Mouse (Mus musculus) megakaryocyte-erythroid progenitor cell, adult 5-6 weeks (primary cell): ENCODE measurements at regions not wholly inside any gene's neighbourhood (a gene's known extent, or its start where the extent isn't known, plus 50 kb on each side); places are given as distances from the start of the nearest gene placed in this dataset.
A peak's percentile ranks its signal among the peaks of the same experiment; 100 is the strongest.

ENCODE experiments used
- ATAC-seq: replicated peaks from 2 replicates; pipeline ENCODE4 v1.8.0; 2016; ENCODE audit warnings: mild to moderate bottlenecking, inconsistent platforms; ENCODE audit not compliant: severe bottlenecking, poor library complexity, low FRiP score, low TSS enrichment

DNA sequence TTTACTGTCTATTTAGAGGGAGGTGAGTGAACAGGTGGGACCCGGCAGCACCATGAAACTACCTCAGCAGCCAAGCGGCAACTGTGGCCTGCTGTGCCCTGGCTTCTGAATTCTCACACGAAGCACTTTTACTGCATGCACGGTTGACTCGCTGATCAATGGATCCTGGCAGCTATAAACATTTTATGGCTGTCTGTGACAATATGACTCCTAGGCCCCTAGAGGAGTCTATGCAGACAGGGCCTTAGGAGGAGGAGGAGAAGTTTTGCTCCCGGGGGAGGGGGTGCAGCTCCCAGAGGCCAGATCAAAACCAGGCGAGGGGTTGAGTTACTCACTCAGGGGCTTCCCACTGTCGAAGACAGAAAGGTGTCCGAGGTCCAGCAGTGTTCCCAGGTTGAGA is 69.4 kb upstream of the Tut7 start:
- no peak for ATAC-seq

DNA sequence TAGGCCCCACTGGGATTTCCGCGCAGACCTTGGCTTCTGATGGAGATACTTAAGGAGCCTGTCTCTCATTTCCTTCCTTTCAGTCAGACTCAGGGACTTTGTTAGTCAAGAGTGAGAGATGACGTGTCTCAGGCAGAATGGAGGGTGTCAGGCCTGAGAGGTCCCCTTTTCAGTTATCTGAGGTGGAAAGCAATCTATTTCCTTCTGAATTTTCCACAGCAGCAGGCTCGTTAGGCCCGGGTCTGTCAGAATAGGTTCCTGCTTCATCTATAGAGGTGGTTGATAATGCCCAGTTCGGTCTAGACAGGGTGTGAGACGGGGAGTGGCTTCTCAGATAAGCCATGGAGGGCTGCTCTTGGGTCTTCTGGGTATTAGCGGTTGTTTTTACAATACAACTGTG is 68.8 kb upstream of the Tut7 start:
- peak; percentile 64 for ATAC-seq

DNA sequence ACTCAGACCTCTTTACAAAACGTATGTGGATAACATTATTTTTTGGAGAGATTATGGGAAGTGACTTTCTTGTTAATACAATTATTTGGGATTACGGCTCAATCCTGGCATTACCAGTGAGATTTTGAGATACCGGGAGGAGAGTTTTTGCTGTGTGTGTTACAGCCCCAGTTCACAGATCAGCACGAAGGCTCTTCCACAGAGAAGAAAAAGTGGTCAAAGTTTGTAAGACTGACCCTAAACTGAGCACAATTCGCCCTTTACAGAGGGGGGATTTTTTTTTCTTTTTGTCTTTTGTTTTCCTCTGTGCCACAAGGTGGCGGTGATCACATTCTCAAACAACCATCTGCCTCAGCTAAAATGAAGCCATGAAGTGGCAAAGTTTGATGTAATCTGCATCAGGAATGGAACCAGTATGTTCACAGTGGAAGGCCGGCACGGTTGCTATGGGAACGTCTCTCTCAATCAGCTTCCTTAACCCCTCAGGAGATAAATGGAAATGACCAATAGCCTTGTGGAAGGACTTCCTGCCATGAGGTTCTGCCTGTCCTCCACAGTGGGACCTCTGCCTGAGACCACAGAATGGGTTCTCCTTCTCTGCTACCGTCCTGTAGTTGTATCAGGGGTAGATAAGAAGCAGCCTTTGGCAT is 66.6 kb upstream of the Tut7 start:
- ATAC-seq = peak; percentile 49

DNA sequence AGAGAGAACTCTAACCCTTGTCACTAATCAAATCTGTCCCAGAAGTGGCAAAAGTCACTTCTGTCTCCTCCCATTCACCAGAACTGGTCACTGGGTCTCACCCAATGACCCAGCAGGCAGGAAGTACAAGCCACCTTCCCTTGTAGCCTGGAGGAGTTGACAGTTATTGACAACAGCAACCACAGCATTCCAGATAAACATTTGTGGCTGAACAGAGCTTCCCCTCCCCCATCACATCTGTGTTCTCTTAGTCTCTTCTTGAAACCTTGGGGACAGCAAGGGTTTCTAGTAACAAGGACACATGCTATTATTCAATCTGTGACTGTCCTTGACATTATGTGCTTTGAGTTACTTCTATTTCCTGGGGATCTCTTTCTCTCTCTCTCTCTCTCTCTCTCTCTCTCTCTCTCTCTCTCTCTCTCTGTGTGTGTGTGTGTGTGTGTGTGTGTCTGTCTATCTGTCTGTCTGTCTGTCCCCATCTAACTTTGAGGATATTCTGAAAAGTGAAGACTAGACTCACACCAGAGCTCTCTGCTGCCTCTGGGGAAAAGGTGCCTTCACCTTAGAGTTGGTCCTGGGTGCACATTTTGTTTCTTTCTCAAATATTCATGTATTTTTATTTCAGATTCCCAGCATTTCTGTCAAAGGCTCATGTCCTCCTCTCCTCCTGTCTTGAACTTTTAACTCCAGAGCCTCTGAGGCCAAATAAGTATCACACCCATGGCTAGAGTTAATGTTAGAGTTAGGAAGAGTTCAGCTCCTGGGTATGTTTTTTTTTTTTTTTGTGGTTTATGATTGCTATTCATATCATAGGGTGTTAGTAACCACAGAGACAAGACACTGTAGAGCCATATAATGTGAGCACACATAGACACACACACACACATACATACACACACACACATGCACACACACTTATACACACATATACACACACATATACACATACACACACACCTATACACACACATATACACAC is 65.4 kb upstream of the Tut7 start:
- ATAC-seq = no peak

DNA sequence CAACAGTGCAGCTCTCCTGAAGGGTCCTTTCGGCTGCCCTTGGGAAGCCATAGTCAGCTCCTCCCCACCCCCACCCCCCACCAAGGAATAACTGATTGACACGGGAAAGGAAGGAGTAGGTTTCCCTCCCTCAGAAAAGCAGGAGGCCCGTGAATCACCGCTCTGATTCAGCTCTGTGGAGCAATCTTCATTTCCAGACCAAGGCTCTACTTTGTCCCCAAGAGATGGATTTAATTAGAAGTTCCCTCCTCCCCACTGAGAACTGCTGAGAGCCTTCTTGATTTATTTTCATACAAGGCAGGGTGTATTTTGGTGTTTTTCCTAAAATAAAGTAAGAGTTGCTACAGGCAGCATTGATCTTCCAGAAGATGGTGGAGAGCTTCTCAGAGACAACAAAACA is 64.4 kb upstream of the Tut7 start:
- ATAC-seq = no peak

DNA sequence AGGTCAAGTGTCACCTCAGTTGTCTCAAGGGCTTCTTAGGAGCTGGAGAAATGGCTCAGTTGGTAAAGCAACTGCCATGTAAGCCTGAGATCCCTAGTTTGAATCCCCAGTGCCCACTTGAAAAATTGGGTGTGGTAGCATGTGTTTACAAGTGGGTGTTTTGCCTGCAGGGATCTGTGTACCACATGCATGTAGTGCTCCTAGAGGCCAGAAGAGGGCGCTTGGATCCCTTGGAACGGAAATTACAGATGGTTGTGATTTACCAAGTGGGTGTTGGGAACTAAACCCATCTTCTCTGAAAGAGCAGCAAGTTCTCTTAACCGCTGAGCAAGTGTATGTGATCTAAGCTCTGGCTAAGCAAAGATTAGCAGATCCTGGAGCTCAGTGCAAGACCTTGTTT is 63.6 kb upstream of the Tut7 start:
- no peak for ATAC-seq

DNA sequence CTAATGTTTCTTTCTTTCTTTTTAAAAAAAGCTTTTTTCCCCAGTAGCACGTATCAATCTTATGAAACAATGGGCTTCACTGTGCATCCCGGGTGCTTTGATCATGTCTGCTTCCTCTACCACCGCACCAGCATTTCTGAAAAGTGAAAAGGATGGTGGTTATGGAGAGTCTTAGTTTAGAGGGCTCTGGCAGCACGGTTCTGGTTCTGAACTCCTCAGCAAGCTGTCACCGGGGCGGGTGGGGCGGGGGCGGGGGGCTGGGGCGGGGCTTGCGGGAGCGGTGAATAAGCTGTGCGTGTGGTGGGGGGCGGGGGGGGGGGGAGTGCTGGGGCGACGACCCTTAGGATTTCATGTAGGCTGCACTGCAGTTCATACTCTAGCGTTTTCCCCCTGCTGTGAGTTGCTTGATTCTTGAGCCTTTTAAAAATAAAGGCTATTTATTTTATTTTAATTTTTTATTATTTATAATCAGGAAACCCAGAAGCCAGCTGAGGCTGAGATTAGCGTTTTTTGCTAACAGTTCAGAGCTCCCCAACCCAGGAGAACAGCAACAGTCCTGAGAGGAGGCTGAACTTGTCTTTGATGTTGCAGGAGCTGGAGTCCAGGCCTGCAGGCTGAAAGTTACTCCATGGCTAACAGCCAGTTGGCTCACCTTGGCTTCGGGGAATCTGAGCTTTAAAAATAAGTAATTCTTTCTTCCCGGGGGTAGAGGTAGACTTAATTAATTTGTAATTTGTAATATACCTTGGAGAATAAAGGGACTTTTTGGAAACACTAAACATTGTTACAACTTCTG is 59.2 kb upstream of the Tut7 start:
- no peak for ATAC-seq

DNA sequence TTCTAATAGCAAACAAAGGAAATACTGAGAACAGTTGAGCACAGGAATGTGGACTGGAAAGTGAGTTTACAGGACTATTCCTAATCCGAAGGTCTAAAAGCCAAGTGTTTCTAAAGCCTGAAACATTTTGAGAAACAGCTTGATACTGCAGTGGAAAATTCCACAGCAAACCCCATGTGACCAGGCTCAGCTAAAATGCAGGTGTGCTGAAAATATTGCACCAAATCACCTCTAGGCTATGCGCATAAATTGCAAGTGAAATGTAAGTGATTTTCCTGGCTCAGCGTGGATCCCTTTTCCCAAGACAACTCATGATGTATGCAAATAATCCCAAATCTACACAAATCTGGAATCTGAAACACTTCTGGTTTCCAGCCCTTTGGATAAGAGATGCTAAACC is 57.1 kb upstream of the Tut7 start:
- no peak for ATAC-seq

DNA sequence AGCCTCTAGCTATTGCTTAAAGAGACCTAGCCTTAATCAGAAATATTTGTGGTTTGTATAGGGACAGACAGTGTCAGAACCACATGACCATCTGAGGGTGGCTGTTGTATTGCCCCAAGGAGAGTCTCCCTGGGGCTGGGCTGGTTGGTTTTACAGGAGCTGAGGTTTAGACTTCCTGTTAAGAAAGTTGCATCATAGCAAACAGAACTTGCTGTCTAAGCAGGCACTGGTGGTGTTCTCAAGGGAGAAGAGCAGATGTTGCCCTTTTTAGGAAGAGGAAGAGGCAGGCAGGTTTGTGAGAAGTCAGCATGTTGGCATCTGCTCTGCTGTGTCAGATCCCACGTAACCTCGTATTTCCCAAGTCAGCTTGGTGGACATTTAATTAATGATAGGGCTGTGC is 52.7 kb upstream of the Tut7 start:
- ATAC-seq = peak; percentile 57; the same call in 1 of the 2 replicates

DNA sequence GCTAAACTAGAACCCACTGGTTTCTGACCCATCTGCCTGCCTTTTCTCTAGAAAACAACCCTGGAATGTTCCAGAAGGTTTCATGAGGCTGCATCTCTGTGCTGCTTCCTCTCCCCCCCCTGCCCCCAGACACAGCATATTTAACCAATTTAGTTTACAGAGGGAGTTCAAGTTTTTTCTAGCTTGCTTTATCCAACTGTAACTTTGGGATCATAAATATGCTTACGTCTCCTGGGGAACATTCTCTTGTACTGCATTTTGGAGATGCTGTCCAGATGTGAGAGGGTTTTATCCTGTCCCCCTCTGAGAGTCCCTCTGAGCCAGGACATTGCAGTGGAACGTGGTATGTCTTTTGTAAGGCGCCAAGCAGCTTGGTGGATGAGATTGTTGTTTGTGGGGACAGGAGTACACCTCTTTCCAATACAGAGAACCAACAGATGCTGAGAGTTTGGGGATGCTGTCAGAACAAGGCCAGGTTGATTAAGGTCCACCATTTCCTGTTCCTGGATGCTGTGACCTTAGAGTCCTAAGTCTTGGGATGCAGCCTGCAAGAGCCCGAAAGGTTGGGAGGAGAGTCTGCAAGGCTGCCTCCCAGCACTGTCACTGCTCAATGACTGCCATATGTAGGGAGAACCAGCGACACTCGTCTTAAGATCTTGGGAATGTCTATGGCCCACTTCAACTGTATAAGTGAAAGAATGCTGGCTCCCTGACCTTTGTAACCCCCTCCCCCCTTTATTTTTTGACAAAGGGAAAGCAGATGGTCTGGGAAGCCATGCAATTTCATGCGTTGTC is 51.4 kb upstream of the Tut7 start:
- no peak for ATAC-seq
